Mouse (Mus musculus): ENCODE data around the gene Rxrb.
"Not testable (repeated sequence)": the region's sequence is repeated elsewhere in the genome, so short reads cannot be mapped to it uniquely, and the experiment has no call there.

DNA sequence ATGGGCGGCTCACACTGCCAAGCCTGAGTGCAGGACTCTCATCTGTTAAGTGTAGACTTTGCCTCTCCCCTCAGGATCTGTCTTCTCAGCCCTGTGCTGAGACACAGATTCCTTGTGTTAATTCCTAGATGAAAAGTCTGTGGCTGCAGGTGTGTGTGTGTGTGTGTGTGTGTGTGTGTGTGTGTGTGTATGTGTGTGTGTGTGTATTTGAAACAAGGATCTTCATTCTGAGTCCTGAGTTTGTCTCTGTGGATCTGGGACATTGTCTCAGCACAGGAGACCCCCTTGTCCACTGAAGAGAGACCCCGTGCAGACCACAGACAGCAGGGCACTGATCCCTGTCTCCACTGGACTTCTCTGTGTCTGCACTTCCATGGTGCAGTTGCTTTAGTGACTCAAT lies 30.8 kb upstream of the Rxrb start:
- not testable (repeated sequence) for TF ChIP-seq POLR2A (IDR thresholded peaks at IDR 0.05; ENCODE audit: borderline replicate concordance, insufficient read depth, low read length); CTCF (IDR thresholded peaks at IDR 0.05; ENCODE audit: borderline replicate concordance, insufficient read depth, low read depth, low read length)
